Mouse (Mus musculus) forebrain, embryonic 14.5 days (tissue): ENCODE measurements at regions not wholly inside any gene's neighbourhood (a gene's known extent, or its start where the extent isn't known, plus 50 kb on each side); places are given as distances from the start of the nearest gene placed in this dataset.
A peak's percentile ranks its signal among the peaks of the same experiment; 100 is the strongest.

Experiments used
- ATAC-seq: fragments of 200-750 bp; cut with Nextera tagmentation; 2 replicates; pipeline ENCODE4 v1.8.0; 2017; ENCODE audit warnings: mild to moderate bottlenecking, moderate library complexity
- DNase-seq: peaks from one replicate; pipeline ENCODE4 v3.0.0-alpha.2; 2015; ENCODE audit warnings: low spot score
- H3K27ac ChIP-seq: fragments of 300-500 bp; sonication (generic); 2 replicates; pipeline ENCODE4 v1.5.1; 2014; ENCODE audit warnings: low read depth, mild to moderate bottlenecking, control low read depth, low read length, moderate library complexity
- H3K27me3 ChIP-seq: fragments of 300-500 bp; sonication (generic); replicated peaks from 2 replicates; pipeline ENCODE4 v1.6.1; 2014; ENCODE audit warnings: low read length, control low read depth, mixed read lengths; ENCODE audit not compliant: control insufficient read depth, insufficient read depth
- H3K36me3 ChIP-seq: fragments of 300-500 bp; sonication (generic); 2 replicates; pipeline ENCODE4 v1.6.1; 2014; ENCODE audit warnings: low read length, control low read depth; ENCODE audit not compliant: control insufficient read depth, insufficient read depth
- H3K4me1 ChIP-seq: fragments of 300-500 bp; sonication (generic); 2 replicates; pipeline ENCODE4 v1.6.1; 2014; ENCODE audit warnings: antibody characterized with exemption, low read length, control low read depth; ENCODE audit not compliant: control insufficient read depth, insufficient read depth
- H3K4me2 ChIP-seq: fragments of 300-500 bp; sonication (generic); 2 replicates; pipeline ENCODE4 v1.6.1; 2014; ENCODE audit warnings: mild to moderate bottlenecking, control low read depth, low read length
- H3K4me3 ChIP-seq: fragments of 300-500 bp; sonication (generic); 2 replicates; pipeline ENCODE4 v1.5.1; 2014; ENCODE audit warnings: low read depth, low read length, control low read depth
- H3K9ac ChIP-seq: fragments of 300-500 bp; sonication (generic); 2 replicates; pipeline ENCODE4 v1.6.1; 2014; ENCODE audit warnings: mild to moderate bottlenecking, low read length, control low read depth, moderate library complexity
- H3K9me3 ChIP-seq: fragments of 300-500 bp; sonication (generic); replicated peaks from 2 replicates; pipeline ENCODE4 v1.6.1; 2016; ENCODE audit warnings: low read length, control low read depth, mixed read lengths; ENCODE audit not compliant: control insufficient read depth
- WGBS: fragments of 180-500 bp; shearing (Covaris S2); extraction: QIAGEN DNeasy Blood & Tissue Kit; methylation state at CpG from one replicate; pipeline ENCODE4 v1.1.7; 2014; 5-methylcytosine and 5-hydroxymethylcytosine counted together

GRCm38 (mm10) chr13:85505046-85505445 lies 216.1 kb upstream of the Rasa1 start:
- Histone ChIP-seq H3K4me2 (no peak overlapping the region), H3K4me1 (no peaks in the 10 kb centered on the region), H3K27ac (no peak overlapping the region), H3K27me3 (no peaks in the 10 kb centered on the region), H3K9me3 (no peaks in the 10 kb centered on the region), H3K36me3 (no peaks in the 10 kb centered on the region), H3K4me3 (no peak overlapping the region), H3K9ac (no peak overlapping the region)
- DNase-seq = no peak
- no peak for ATAC-seq
- 88% methylated on average over 4 of the region's 4 CpGs for WGBS

- H3K4me2 ChIP-seq = no peak overlapping the region
- H3K4me3 ChIP-seq = no peak overlapping the region
- no peak overlapping the region for H3K9ac ChIP-seq
- ATAC-seq (no peak), DNase-seq (no peak)
- H3K4me1 ChIP-seq = no peaks in the 10 kb centered on the region
- H3K9me3 ChIP-seq = no peaks in the 10 kb centered on the region
- H3K27me3 ChIP-seq = no peaks in the 10 kb centered on the region
- 76% methylated on average over 4 of the region's 4 CpGs for WGBS
- no peak overlapping the region for H3K27ac ChIP-seq
- no peaks in the 10 kb centered on the region for H3K36me3 ChIP-seq
Observed at GRCm38 (mm10) chr13:85504001-85504400, 215.1 kb upstream of the Rasa1 start.

- no peak for DNase-seq
- 83% methylated on average over 2 of the region's 2 CpGs for WGBS
Observed at GRCm38 (mm10) chr13:85498696-85499095, 209.8 kb upstream of the Rasa1 start.

GRCm38 (mm10) chr13:85484790-85485189 lies 195.9 kb upstream of the Rasa1 start:
- Histone ChIP-seq H3K27ac (no peak overlapping the region), H3K4me3 (no peak overlapping the region), H3K27me3 (no peaks in the 10 kb centered on the region), H3K9ac (no peak overlapping the region), H3K4me1 (no peaks in the 10 kb centered on the region), H3K9me3 (no peaks in the 10 kb centered on the region), H3K36me3 (no peaks in the 10 kb centered on the region), H3K4me2 (no peak overlapping the region)
- ATAC-seq = no peak
- DNase-seq = no peak
- 80% methylated on average over 3 of the region's 3 CpGs for WGBS

More at GRCm38 (mm10) chr13:85498696-85499095, 209.8 kb upstream of the Rasa1 start:
- Histone ChIP-seq H3K4me2 (no peak overlapping the region), H3K36me3 (no peaks in the 10 kb centered on the region), H3K9me3 (no peaks in the 10 kb centered on the region), H3K27ac (no peak overlapping the region), H3K9ac (no peak overlapping the region), H3K4me3 (no peak overlapping the region), H3K4me1 (no peaks in the 10 kb centered on the region), H3K27me3 (no peaks in the 10 kb centered on the region)
- ATAC-seq = no peak

GRCm38 (mm10) chr13:85483348-85483747 lies 194.4 kb upstream of the Rasa1 start:
- Histone ChIP-seq H3K4me1 (no peaks in the 10 kb centered on the region), H3K36me3 (no peaks in the 10 kb centered on the region), H3K9ac (no peak overlapping the region), H3K27ac (no peak overlapping the region), H3K4me3 (no peak overlapping the region), H3K4me2 (no peak overlapping the region), H3K27me3 (no peaks in the 10 kb centered on the region), H3K9me3 (no peaks in the 10 kb centered on the region)
- DNase-seq (no peak), ATAC-seq (no peak)

- Histone ChIP-seq H3K27ac (no peak overlapping the region), H3K9me3 (no peaks in the 10 kb centered on the region), H3K9ac (no peak overlapping the region), H3K4me1 (no peaks in the 10 kb centered on the region), H3K27me3 (no peaks in the 10 kb centered on the region), H3K4me3 (no peak overlapping the region), H3K4me2 (no peak overlapping the region), H3K36me3 (no peaks in the 10 kb centered on the region)
- 92% methylated on average over 2 of the region's 2 CpGs for WGBS
- no peak for ATAC-seq
- no peak for DNase-seq
Observed at GRCm38 (mm10) chr13:85479405-85479804, 190.5 kb upstream of the Rasa1 start.

- DNase-seq = no peak
- WGBS = 92% methylated on average over 4 of the region's 4 CpGs
- ATAC-seq = no peak
- Histone ChIP-seq H3K27ac (no peak overlapping the region), H3K4me1 (no peaks in the 10 kb centered on the region), H3K27me3 (no peaks in the 10 kb centered on the region), H3K36me3 (no peaks in the 10 kb centered on the region), H3K4me2 (no peak overlapping the region), H3K9me3 (no peaks in the 10 kb centered on the region), H3K4me3 (no peak overlapping the region), H3K9ac (no peak overlapping the region)
Observed at GRCm38 (mm10) chr13:85476274-85476846, 187.4 kb upstream of the Rasa1 start.

- DNase-seq = peak; percentile 71
- no peaks in the 10 kb centered on the region for H3K27me3 ChIP-seq
- H3K36me3 ChIP-seq = no peaks in the 10 kb centered on the region
- ATAC-seq = peak; percentile 50; the same call in 1 of the 2 replicates
- no peak overlapping the region for H3K4me3 ChIP-seq
- no peak overlapping the region for H3K9ac ChIP-seq
- no peak overlapping the region for H3K4me2 ChIP-seq
- H3K27ac ChIP-seq = no peak overlapping the region
- no peaks in the 10 kb centered on the region for H3K4me1 ChIP-seq
- 85% methylated on average over 5 of the region's 5 CpGs for WGBS
- no peaks in the 10 kb centered on the region for H3K9me3 ChIP-seq
Observed at GRCm38 (mm10) chr13:85471340-85471739, 182.4 kb upstream of the Rasa1 start.

- 86% methylated on average over 3 of the region's 3 CpGs for WGBS
- H3K36me3 ChIP-seq = no peaks in the 10 kb centered on the region
- H3K27ac ChIP-seq = no peak overlapping the region
- no peaks in the 10 kb centered on the region for H3K4me1 ChIP-seq
- no peak overlapping the region for H3K4me2 ChIP-seq
- H3K4me3 ChIP-seq = no peak overlapping the region
- H3K9ac ChIP-seq = no peak overlapping the region
- no peak for DNase-seq
- H3K27me3 ChIP-seq = no peaks in the 10 kb centered on the region
- ATAC-seq = no peak
- H3K9me3 ChIP-seq = no peaks in the 10 kb centered on the region
Observed at GRCm38 (mm10) chr13:85459387-85459786, 170.5 kb upstream of the Rasa1 start.
